Mouse (Mus musculus): ENCODE data around the gene Carm1.

Gene Carm1

DNA sequence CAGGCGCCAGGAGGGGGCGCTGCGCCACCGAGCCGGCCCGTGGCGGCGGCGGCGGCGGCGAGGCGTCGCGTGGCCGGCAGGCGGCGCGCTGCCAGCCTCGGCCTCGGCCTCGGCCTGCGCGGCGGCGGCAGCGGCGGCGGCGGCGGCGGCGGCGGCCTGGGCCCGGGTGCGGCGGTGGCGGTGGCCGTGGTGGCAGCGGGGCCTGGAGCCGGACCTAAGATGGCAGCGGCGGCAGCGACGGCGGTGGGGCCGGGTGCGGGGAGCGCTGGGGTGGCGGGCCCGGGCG lies at the start of gene Carm1:
Gene Carm1 (plus strand): TSS at position 106 of the 286 bp plus-strand sequence.
- ChIA-PET POLR2A (interaction anchor here (0.6 to 4.6 kb wide), 82 partner anchors 8 to 776 kb away, joined by 3 to 76 read pairs (median 7); partner anchors contain the start of genes Tmed1 (in 4 of the 4), Ldlr (in 3 of the 4), Cdkn2d (in 2 of the 4) and Qtrt1 (in 2 of the 4)), CTCF (interaction anchor here (0.6 to 2.4 kb wide), 48 partner anchors 8 to 950 kb away, joined by 3 to 23 read pairs (median 5); partner anchors contain the start of genes Tmed1 (in 2 of the 4), 9530077C05Rik (in 1 of the 4), AB124611 (in 1 of the 4) and Cdkn2d (in 1 of the 4))

DNA sequence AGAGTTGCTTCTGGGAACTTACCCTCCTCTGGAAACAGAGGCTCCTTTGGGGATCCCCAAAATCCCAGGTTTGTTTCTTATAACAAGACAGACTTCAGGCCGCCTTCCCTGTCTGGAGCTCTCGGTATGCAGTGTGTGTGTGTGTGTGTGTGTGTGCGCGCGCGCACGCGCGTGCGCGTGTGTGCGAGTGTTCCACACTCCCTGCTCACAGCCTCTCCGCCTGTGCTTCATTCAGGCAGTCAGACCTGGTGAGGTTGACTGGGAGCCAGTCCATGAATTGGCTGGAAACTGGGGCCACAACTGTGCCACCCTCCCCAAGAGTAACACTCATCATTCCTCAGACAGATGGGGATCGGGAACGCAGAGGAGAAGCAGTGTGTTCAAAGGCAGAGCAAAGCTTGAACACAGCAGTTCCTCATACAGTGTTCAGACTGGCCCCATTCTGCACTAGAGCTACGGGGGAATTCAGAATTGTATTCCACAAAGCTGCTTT lies 49.6 kb upstream of the Carm1 start:
- CTCF ChIA-PET = interaction anchor here in 3 of 4 experiments (0.6 to 1.3 kb wide), 4 partner anchors 9 to 307 kb away, joined by 3 to 8 read pairs (median 3); no protein-coding TSS in a partner anchor
- POLR2A ChIA-PET = interaction anchor here (0.7 to 10.2 kb wide), 21 partner anchors 9 to 273 kb away, joined by 3 to 90 read pairs (median 4); partner anchors contain the start of genes Tmed1 (in 3 of the 4) and Qtrt1 (in 1 of the 4)

DNA sequence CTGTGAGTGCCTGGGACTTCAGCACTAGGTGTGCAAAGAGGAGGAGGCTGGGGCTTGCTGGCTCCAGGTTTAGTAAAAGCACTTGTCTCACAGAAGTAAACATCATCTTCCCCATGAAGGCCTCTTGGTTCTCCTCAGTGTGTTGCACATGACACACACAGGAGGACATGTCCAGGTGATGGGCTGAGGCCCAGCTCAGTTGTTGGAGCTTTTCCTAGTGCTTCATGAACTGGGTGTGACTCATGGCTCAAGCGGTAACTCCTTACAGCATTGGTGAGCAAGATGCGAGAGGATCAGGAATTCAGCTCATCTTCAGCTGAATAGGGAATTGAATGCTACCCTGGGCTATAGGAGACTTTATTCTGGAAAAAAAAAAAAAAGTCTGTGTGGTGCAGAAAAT lies 49.0 kb upstream of the Carm1 start:
- CTCF ChIA-PET = interaction anchor here in 3 of 4 experiments (0.7 to 1.3 kb wide), 3 partner anchors 141 to 307 kb away, joined by 3 read pairs; no protein-coding TSS in a partner anchor
- POLR2A ChIA-PET = interaction anchor here (1.0 to 10.2 kb wide), 16 partner anchors 9 to 274 kb away, joined by 3 to 90 read pairs (median 4); partner anchors contain the start of genes Tmed1 (in 3 of the 4) and Qtrt1 (in 1 of the 4)

- CTCF ChIA-PET = no interaction called here
- POLR2A ChIA-PET = interaction anchor here in 3 of 4 experiments (0.6 to 10.2 kb wide), 12 partner anchors 8 to 95 kb away, joined by 3 to 90 read pairs (median 4); partner anchors contain the start of gene Tmed1 (in 2 of the 3)
Observed at GRCm38 (mm10) chr9:21498284-21498902, 48.3 kb upstream of the Carm1 start.

DNA sequence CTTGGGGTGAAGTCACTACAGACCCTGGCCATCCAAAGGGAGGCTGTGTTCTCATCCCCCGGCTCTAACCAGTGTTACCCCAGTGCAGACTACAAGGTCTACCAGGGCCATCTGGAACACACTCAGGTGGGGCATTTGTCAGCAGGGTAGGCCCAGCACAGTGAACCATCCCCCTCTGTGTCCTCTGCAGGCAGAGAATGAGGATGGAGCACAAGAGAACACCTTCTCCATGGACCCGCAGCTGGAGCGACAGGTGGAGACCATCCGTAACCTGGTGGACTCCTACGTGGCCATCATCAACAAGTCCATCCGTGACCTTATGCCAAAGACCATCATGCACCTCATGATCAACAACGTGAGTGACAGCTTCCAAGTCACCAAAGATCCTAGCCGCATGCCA lies 43.3 kb upstream of the Carm1 start:
- ChIA-PET POLR2A (interaction anchor here in 1 of 4 experiments (1.0 to 1.3 kb wide), 2 partner anchors 11 to 126 kb away, joined by 3 to 7 read pairs; no protein-coding TSS in a partner anchor), CTCF (no interaction called here)

DNA sequence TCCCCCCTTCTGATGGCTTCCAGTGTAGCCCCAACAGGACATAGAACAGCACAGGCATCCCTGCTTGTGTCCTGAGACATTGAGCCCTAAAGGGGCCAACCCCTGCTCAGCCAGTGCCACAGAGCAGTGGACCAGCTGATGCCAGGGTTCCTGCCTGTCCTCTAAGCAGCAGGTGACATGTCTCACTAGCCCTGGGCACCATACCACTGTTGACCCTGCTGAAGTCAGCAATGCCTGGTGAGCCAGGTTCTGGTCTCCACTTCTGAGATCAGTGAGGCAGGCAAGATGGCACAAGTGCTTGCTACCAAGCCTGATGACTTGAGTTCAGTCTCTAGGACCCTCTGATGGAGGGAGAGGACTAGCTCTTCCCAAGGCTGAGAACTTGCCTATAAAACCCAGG lies 40.9 kb upstream of the Carm1 start:
- ChIA-PET CTCF (no interaction called here), POLR2A (interaction anchor here (1.3 to 5.8 kb wide), 9 partner anchors 8 to 41 kb away, joined by 3 to 90 read pairs (median 5); partner anchors contain the start of gene Carm1 (in 1 of the 4))

DNA sequence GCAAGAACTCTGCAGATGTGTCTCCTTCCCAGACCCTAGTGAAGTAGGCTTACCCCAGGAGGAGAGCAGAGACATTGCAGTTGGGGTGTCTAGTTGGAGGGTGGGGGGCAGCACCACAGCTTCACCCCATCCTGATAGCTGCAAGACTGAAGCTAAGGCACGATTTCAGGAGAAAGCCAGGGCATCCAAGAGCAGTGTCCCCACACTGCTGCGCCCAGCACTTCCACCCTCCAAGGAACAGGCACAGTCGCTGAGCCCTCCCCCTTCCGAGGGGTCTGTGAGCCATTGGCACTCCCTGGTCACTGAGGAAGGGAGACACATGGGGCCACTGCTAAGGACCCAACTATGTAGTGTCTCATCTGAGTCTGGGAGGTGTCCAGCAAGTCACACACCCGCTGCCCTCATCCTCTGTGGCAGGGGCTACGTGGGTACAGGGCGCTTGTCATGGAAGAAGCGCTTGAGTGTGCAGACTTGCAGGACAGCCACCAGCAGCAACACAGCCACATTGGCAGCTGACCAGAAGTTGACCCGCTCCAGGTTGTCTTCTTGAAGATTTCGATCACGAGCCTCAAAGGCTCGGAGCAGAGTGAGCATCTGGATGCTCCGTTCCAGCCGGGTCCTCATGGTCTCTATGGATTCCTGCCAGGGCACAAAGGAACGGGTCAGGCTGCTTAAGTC lies 38.8 kb upstream of the Carm1 start:
- ChIA-PET CTCF (interaction anchor here in 1 of 4 experiments (0.7 kb wide), 1 partner anchor 20 kb away, joined by 3 read pairs; no protein-coding TSS in a partner anchor), POLR2A (interaction anchor here (0.6 to 5.8 kb wide), 13 partner anchors 7 to 63 kb away, joined by 3 to 90 read pairs (median 5); partner anchors contain the start of gene Carm1 (in 2 of the 4))

GRCm38 (mm10) chr9:21508871-21509404 lies 37.8 kb upstream of the Carm1 start:
- ChIA-PET CTCF (interaction anchor here (0.6 to 2.5 kb wide), 6 partner anchors 15 to 348 kb away, joined by 3 to 21 read pairs (median 4); partner anchors contain the start of gene Carm1 (in 1 of the 4)), POLR2A (interaction anchor here (0.6 to 5.8 kb wide), 82 partner anchors 10 to 631 kb away, joined by 3 to 90 read pairs (median 5); partner anchors contain the start of genes Carm1 (in 3 of the 4), Cdkn2d (in 2 of the 4), Dnm2 (in 2 of the 4) and Gm38431 (in 2 of the 4))

GRCm38 (mm10) chr9:21509772-21510688 lies 36.7 kb upstream of the Carm1 start, which contains the start of gene Tmed1:
Gene Tmed1 (minus strand): TSS chr9:21510252.
- ChIA-PET POLR2A (interaction anchor here (0.6 to 5.8 kb wide), 128 partner anchors 8 to 1672 kb away, joined by 3 to 90 read pairs (median 4); partner anchors contain the start of genes Carm1 (in 3 of the 4), Cdkn2d (in 3 of the 4), Qtrt1 (in 3 of the 4) and AB124611 (in 2 of the 4)), CTCF (interaction anchor here in 3 of 4 experiments (0.6 to 2.5 kb wide), 14 partner anchors 16 to 856 kb away, joined by 3 to 21 read pairs (median 4); partner anchors contain the start of genes Carm1 (in 1 of the 3) and Icam5 (in 1 of the 3))

DNA sequence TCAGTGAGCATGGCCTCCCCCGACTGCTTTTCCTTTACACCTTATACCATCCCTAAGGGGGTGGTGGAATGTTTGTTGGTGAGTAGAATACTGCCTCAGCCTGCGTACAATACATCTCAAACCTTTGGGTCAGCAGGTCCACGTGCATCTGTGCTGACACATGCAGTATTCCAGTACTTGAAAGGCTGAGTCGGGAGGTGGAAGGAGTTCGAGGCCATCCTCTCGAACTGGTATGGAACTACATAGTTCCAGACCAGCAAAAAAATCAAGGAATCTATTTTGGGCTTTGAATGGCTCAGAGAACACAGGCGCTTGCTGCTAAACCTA lies 36.0 kb upstream of the Carm1 start:
- ChIA-PET POLR2A (interaction anchor here (0.6 to 5.8 kb wide), 84 partner anchors 13 to 1672 kb away, joined by 3 to 90 read pairs (median 5); partner anchors contain the start of genes Carm1 (in 3 of the 4), AB124611 (in 2 of the 4), Cdkn2d (in 2 of the 4) and Dnm2 (in 2 of the 4)), CTCF (interaction anchor here in 3 of 4 experiments (0.6 to 2.5 kb wide), 9 partner anchors 17 to 857 kb away, joined by 3 to 21 read pairs (median 4); partner anchors contain the start of genes Carm1 (in 1 of the 3) and Icam5 (in 1 of the 3))

GRCm38 (mm10) chr9:21511052-21511451 lies 35.6 kb upstream of the Carm1 start:
- POLR2A ChIA-PET = interaction anchor here in 3 of 4 experiments (0.7 to 5.8 kb wide), 14 partner anchors 14 to 220 kb away, joined by 3 to 90 read pairs (median 14); partner anchors contain the start of genes Carm1 (in 3 of the 3), Cdkn2d (in 1 of the 3) and Ldlr (in 1 of the 3)
- CTCF ChIA-PET = interaction anchor here in 2 of 4 experiments (1.0 to 2.5 kb wide), 2 partner anchors 35 kb away, joined by 3 to 21 read pairs; partner anchors contain the start of gene Carm1 (in 1 of the 2)

GRCm38 (mm10) chr9:21513466-21513865 lies 33.2 kb upstream of the Carm1 start:
- CTCF ChIA-PET = interaction anchor here in 1 of 4 experiments (0.6 kb wide), 1 partner anchor 148 kb away, joined by 4 read pairs; no protein-coding TSS in a partner anchor
- POLR2A ChIA-PET = interaction anchor here in 2 of 4 experiments (0.7 to 1.2 kb wide), 7 partner anchors 10 to 850 kb away, joined by 3 to 5 read pairs (median 3); partner anchors contain the start of gene Ldlr (in 1 of the 2)

DNA sequence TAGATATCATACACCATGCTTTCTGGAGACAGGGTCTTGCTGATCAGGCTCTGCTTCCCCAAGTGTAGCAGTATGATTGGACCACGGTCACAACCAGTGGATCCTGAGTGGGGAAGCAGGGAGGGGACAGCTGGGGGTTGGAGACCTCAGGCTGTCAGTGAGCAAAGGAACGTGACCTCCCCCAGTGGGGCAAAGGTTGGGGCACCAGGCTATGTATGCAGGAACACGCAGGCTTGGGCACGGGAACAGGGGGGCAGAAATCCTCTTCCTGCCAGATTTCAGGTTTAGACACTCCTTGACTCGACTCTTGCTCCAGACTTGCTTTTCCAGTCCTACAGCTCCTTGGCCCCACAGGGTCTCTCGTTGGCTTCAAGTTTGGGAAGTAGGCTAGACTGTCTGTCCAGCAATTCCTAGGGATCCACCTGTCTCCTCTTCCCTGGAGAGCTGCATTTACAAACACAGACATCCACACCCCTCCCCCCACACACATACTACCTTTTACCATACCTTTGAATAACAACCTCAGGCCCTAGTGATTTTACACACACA lies 28.7 kb upstream of the Carm1 start:
- ChIA-PET POLR2A (interaction anchor here in 1 of 4 experiments (1.0 to 1.8 kb wide), 2 partner anchors 28 to 231 kb away, joined by 3 to 6 read pairs; partner anchors contain the start of gene Kri1), CTCF (interaction anchor here in 1 of 4 experiments (1.2 kb wide), 1 partner anchor 28 kb away, joined by 5 read pairs; no protein-coding TSS in a partner anchor)

DNA sequence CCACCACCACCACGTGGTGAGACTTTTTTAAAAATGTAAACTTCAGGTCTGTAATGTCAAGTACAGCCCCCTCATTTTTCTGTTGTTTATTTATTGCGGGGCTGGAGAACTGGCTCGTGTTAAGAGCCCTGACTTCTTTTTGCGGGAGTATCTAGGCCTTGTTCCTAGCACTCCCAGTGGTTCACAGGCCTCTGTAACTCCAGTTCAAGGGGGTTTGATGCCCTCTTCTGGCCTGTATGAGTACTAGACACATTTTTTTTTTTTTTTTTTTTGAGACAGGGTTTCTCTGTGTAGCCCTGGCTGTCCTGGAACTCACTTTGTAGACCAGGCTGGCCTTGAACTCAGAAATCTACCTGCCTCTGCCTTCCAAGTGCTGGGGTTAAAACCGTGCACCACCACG lies 28.0 kb upstream of the Carm1 start:
- ChIA-PET POLR2A (interaction anchor here in 1 of 4 experiments (0.6 to 1.0 kb wide), 2 partner anchors 26 to 231 kb away, joined by 3 read pairs; partner anchors contain the start of gene Kri1), CTCF (interaction anchor here in 1 of 4 experiments (0.6 kb wide), 1 partner anchor 67 kb away, joined by 3 read pairs; no protein-coding TSS in a partner anchor)

- POLR2A ChIA-PET = interaction anchor here in 3 of 4 experiments (0.6 to 2.1 kb wide), 14 partner anchors 10 to 152 kb away, joined by 3 to 11 read pairs (median 4); partner anchors contain the start of genes Tmed1 (in 2 of the 3) and Carm1 (in 1 of the 3)
- CTCF ChIA-PET = interaction anchor here in 2 of 4 experiments (1.1 to 1.9 kb wide), 4 partner anchors 9 to 37 kb away, joined by 3 to 7 read pairs (median 4); no protein-coding TSS in a partner anchor
Observed at GRCm38 (mm10) chr9:21525142-21525936, 21.4 kb upstream of the Carm1 start.

Data from embryonic stem cell, embryonic (primary cell).